Mouse (Mus musculus) splenic B cell, adult 2 months (primary cell): Measurements from ENCODE around the gene Nfe2.
A peak's percentile ranks its signal among the peaks of the same experiment; 100 is the strongest.
"Not testable (repeated sequence)": the region's sequence is repeated elsewhere in the genome, so short reads cannot be mapped to it uniquely, and the experiment has no call there.

ENCODE experiments used
- DNase-seq: peaks from one replicate; pipeline ENCODE4 v3.0.0-alpha.2; 2011; ENCODE audit warnings: low read depth, low spot score
- H3K27me3 ChIP-seq: 2 replicates; pipeline ENCODE4 v1.6.1; 2012; ENCODE audit warnings: mild to moderate bottlenecking, low read length, moderate library complexity, mixed read lengths; ENCODE audit not compliant: control insufficient read depth, poor library complexity, insufficient read depth, severe bottlenecking
- H3K36me3 ChIP-seq: 2 replicates; pipeline ENCODE4 v1.6.1; 2012; ENCODE audit warnings: mild to moderate bottlenecking, low read length, moderate library complexity, mixed read lengths; ENCODE audit not compliant: control insufficient read depth, poor library complexity, insufficient read depth, severe bottlenecking

Nfe2 gene

DNA sequence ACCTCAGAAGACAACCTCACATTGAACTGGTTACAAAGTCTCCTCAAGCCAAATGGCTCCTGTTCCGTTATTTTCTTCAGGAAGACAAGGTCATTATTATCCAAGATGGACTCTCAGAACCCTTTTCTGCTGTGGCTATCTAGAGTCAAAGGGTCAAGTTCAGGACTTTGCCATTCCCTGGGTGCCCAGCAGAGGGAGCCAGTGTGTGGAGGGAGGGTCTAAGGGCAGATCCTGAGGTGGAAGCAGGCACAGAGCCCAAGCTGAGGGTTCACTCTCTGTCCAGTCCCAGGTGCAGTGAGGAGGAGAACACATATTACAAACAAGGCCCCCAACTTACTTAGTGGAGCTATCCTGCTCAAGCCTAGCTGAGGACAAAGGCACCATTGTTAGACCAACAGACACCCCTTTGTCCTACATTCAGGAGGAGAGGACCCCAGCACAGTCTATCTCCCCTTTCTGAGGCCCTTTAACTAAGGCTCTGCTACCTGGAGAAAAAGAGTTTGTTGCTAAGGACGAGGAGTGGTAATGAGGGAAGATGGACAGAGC lies 7.9 kb downstream of the Nfe2 start:
- Histone ChIP-seq H3K36me3 (peaks cover 15% of the 10 kb centered on the region), H3K27me3 (peaks cover 3% of the 10 kb centered on the region)
- peak; percentile 79 for DNase-seq

DNA sequence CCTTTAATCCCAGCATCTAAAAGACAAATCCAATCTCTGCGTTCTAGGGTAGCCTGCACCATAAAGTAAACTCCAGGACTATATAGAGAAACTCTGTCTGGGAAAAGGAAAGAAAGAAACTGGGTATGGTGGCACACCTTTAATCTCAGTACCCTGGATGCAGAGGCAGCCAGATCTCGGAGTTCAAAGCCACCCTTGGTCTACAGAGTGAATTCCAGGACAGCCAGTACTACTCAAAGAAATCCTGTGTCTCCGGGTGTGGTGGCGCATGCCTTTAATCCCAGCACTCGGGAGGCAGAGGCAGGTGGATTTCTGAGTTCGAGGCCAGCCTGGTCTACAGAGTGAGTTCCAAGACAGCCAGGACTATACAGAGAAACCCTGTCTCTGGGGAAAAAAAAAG lies 8.7 kb downstream of the Nfe2 start:
- H3K36me3 ChIP-seq: peaks cover 15% of the 10 kb centered on the region
- H3K27me3 ChIP-seq, DNase-seq: not testable (repeated sequence)

DNA sequence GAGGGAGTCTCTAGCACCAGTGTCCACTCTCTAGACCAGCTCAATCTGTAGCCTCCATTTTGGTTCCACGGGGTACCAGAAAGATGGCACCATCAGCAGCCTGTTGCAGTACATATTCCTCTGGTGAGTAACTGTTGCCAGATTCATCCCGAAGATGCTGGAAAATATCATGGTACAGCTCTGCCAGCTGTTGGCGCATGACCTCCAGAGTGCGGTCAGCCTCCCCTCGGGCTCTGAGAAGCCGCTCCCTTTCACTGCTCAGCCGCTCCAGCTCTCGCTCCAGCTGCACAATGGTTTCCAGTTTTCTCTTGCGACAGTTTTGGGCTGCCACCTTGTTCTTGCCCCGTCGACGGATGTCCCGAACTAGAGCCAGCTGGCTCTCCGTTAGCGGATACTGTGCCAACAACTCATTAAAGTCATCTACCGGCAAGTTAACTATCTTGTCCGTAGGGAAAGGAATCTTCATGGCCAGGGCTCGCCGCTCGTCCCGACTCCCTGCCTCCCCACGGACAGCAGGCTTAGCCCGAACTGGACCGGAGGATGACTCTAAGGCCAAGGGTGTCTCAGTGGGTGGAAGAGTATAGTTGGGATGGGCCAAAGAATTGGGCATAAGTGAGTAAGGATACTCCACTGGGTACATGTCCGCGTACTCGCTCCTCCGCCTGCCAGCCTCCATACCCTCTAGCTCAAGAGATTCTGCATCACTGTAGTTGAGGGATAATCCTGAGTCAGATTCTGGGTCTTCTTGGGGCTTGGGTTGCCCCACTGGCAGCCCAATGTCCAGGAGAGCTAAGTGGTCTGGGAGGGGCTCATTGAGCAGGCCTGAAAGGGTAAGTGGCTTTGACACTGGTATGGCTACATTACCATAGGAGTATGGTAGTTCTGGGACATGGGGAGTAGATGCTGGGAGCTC lies 9.5 kb downstream of the Nfe2 start:
- Histone ChIP-seq H3K27me3 (peaks cover 3% of the 10 kb centered on the region), H3K36me3 (peaks cover 15% of the 10 kb centered on the region)
- DNase-seq: no peak

DNA sequence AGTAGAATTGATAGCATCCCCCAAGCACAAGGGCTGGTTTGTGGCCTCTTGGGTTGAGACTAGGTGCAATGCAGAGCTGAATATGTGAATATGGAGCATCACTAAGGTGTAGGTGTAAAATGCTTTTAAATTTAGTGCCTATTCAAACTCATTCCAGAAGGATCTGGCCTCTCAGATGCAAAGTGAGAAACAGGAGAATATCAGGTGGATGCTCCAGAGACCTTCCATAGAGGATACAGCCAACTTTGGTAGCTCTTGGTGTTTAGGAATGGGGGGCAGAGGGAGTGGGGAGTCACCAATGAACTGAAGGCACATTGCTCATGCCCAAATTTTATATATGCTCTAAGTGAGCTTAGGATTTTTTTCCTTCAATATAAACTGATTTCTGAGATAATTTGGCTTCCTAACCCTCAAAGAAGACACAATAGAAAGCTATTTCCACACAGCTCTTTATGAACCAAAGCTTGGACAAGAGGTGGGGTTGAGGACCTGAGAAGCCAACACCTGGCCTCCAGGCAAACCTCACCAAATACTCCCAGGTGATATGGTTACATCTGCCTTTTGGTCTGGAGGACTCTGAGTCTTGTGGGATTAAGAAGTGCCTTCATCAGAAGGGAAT lies 10.3 kb downstream of the Nfe2 start:
- no peak for DNase-seq
- peaks cover 21% of the 10 kb centered on the region for H3K36me3 ChIP-seq
- H3K27me3 ChIP-seq: no peaks in the 10 kb centered on the region

DNA sequence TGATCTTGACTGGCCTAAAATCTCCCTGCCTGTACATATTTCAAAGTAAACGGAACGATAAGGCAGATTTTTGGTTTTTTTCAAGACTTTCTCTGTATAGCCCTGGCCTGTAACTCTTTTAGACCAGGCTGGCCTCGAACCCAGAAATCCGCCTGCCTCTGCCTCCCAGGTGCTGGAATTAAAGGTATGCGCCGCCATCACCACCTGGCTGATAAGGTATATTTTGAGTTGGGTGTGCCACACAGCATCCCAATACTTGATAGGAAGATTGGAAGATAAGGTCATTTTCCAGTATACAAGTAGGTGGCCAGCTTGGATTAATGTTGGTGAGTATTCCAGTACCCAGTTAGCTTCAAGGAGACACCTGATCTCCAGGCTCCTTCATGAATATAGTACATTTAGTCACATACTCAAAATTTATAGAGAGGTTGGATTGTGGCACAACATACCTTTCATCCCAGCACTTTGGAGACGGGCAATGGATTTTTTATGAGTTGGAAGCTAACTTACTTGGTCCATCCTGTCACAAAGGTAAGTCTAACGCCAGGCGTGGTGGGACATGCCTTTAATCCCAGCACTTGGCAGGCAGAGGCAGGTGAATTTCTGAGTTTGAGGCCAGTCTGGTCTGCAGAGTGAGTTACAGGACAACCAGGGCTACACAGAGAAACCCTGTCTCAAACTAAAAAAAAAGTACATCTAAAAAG lies 11.0 kb downstream of the Nfe2 start:
- peaks cover 21% of the 10 kb centered on the region for H3K36me3 ChIP-seq
- DNase-seq: no peak
- no peaks in the 10 kb centered on the region for H3K27me3 ChIP-seq

DNA sequence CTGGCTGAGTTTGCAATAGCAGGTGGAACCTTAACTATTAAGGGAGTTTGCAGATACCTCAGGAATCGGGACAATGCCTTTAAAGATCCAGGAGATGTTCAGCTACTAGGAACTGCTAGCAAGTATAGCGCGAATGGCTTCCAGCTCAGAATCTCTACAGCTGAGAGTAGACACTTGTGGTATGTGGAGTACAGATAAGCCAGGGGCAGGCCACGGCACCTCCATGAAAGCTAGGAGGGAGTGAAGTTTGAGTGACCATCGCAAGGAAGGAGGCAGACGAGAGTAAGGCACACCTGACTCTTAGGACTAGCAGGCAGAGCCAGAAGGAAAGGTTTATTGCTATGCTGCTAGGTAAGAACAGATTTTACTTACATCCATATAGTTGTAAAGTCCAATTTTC lies 12.6 kb downstream of the Nfe2 start:
- Histone ChIP-seq H3K36me3 (peaks cover 27% of the 10 kb centered on the region), H3K27me3 (no peaks in the 10 kb centered on the region)
- no peak for DNase-seq

DNA sequence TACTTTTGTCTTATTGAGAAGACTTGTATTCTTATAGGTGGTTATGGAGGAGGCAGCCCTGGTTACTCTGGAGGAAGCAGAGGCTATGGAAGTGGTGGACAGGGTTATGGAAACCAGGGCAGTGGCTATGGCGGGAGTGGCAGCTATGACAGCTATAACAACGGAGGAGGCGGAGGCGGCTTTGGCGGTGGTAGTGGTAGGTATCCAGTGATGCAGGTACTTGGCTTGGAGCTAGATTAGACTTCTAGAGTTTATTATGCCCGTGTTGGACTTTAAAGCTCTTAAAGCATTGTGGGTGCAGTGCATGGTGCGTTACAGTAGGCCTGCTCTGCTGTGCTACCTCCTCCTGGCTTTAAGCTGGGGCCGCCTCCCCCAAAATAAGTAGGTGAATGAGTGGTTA lies 15.3 kb downstream of the Nfe2 start:
- Histone ChIP-seq H3K27me3 (no peaks in the 10 kb centered on the region), H3K36me3 (peaks cover 27% of the 10 kb centered on the region)
- no peak for DNase-seq

DNA sequence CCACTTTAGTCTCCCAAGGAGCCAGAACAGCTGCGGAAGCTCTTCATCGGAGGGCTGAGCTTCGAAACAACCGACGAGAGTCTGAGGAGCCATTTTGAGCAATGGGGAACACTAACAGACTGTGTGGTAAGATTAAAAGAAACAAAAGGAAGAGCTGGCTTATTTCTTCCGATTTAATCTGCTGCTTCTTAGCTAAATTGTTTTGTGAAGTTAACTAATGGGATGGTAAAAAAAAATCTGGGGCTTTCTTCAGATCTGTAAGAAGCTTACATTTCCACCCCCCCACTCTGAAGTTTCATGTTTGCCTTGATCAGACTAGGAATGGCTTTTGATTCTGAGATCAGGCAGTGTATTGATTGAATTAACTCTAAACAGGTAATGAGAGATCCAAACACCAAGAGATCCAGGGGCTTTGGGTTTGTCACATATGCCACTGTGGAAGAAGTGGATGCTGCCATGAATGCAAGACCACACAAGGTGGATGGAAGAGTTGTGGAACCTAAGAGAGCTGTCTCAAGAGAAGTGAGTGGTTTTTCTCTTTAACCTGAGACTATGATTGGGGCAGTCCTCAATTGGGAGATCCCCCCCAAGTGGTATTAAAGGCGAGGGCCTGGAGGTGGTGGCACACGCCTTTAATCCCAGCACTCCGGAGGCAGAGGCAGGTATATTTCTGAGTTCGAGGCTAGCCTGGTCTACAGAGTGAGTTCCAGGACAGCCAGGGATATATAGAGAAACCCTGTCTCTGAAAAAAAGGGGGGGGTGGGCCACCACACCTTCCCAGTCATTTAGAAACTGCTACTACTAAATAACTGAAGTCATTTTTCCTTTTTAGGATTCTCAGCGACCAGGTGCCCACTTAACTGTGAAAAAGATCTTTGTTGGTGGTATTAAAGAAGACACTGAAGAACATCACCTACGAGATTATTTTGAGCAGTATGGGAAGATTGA lies 16.9 kb downstream of the Nfe2 start:
- DNase-seq: peak; percentile 41
- H3K27me3 ChIP-seq: not testable (repeated sequence)
- H3K36me3 ChIP-seq: peaks cover 18% of the 10 kb centered on the region

DNA sequence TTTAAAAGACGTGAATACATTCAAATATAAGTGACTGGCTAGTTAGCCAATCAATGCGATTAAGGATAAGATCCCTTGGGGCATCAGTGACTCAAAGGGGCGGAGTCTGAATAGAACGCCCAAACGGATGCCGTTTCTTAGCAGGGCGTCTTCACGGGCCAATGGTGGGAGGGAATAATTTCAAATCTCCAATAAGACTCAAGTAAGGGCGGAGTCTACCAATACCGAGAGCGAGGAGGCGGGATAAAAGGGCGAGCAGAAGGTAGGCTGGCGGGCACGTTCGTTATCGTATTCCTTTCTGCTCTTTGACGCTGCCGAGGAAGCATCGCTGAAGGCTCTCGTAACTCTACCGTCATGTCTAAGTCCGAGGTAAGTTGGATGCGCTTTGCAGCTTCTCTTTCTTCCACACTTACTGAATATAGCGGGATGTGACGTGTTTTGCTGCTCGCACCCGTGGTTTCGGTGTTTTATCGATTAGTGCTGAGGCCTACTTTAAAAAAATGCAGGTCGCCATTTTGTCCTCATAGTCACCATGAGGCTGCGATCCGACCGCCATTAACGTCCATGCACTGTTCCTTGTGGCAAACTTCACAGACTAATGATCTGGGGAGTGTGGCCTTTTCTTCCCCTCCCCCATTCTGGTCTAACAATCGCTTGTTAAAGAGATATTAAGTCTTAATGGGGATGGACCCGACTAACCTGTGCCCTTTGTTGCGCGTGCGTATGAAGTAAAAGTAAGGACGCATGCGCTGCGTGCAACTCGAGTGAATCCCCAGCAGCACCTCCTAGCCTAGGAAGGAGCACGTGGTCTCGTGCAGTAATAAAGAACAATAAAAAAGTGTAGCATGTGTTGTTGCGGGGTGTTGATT lies 17.8 kb downstream of the Nfe2 start, which contains the start of gene Hnrnpa1:
Gene Hnrnpa1, plus strand, starts transcription at position 273 of the 869 bp plus-strand sequence.
- DNase-seq: peak; percentile 98
- Histone ChIP-seq H3K27me3 (no peaks in the 10 kb centered on the region), H3K36me3 (peaks cover 13% of the 10 kb centered on the region)

DNA sequence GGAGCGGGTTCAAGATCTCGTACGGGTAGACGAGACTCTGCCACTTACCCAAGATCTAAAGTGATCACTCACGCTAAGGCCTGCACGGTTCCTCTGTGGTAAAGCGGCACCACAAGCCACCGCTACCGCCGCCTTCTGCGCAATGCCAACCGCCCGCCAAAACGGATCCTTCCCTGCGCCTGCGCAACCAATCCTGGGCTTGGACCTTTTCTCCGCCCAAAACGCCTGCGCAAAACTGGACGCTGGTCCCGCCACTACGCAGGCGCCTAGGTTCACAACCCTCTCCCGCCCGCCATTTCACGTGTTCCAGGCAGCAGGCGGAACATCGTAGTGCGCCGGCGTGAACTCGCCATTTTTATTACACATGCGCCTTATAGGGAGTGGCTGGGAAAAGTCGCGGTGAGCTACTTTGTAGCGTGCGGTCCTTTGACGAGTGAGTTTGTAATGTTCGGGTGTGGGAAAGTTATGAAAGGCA lies 18.5 kb downstream of the Nfe2 start, which contains the start of gene Cbx5:
Gene Cbx5, minus strand, starts transcription at position 132 of the 475 bp plus-strand sequence.
- Histone ChIP-seq H3K36me3 (peaks cover 12% of the 10 kb centered on the region), H3K27me3 (no peaks in the 10 kb centered on the region)
- peak; percentile 98 for DNase-seq

DNA sequence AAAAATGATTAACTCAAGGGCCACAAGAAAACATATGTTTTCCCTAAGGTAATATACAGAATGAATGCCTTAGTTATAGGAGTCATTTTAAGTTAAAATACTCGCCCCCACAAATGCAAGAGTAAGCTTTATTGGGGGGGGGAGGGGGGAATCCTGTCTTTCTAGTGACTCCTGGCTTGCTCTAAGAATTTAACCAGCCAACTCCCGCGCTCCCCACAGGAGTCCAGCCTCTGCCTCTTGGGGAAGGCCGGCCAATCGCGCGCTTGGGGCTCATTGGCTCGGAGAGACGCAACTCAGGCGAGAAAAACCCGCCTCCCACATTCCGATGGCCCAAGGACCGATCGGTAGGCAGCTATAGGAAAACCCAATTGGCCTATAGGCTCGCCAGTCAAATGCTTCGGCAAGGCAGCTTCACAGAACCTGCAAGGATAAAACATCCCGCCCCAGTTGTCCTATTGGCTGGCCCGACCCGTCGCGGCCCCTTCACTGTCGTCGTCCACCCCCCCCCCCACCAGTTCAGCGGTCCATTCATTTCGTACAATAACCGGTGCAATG lies 19.0 kb downstream of the Nfe2 start:
- Histone ChIP-seq H3K36me3 (peaks cover 12% of the 10 kb centered on the region), H3K27me3 (no peaks in the 10 kb centered on the region)
- DNase-seq: peak; percentile 94

DNA sequence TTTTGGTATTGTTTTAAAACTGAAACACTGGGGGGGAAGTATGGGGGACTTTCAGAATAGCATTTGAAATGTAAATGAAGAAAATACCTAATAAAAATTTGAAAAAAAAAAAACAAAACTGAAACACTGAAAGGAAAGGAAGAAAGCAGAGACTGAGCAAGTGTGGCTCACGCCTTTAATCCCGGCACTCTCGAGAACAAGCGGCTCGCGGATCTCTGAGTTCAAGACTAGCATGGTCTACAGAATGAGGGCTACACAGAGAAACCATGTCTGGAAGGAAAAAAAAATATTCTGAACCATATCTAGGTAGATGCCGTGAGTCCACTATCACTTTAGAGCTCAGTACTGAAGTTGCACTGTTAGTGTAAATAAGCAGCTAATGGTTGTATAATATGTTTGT lies 20.9 kb downstream of the Nfe2 start:
- no peak for DNase-seq
- Histone ChIP-seq H3K36me3 (peaks cover 6% of the 10 kb centered on the region), H3K27me3 (no peaks in the 10 kb centered on the region)

DNA sequence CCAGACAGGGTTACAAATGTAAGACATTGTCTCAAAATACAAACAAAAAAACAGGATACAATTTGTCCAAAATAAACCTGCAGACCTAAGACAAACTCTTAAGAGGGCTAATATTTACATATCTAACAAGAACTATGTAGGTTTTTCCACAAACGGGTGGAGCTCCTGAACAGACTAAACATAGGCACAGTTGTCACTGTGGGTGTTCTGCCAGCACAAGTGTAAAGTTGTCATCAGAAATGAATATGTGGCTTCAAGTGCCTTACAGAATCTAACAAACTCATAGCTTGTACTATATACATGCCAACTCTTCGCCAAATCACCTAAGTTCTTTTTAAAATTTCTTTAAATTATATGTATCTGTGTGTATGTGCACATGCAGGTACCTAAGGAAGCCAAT lies 25.1 kb downstream of the Nfe2 start:
- H3K27me3 ChIP-seq: no peaks in the 10 kb centered on the region
- no peaks in the 10 kb centered on the region for H3K36me3 ChIP-seq
- no peak for DNase-seq
